Mouse (Mus musculus): ENCODE measurements around the gene Cx3cr1.

Cx3cr1 gene

DNA sequence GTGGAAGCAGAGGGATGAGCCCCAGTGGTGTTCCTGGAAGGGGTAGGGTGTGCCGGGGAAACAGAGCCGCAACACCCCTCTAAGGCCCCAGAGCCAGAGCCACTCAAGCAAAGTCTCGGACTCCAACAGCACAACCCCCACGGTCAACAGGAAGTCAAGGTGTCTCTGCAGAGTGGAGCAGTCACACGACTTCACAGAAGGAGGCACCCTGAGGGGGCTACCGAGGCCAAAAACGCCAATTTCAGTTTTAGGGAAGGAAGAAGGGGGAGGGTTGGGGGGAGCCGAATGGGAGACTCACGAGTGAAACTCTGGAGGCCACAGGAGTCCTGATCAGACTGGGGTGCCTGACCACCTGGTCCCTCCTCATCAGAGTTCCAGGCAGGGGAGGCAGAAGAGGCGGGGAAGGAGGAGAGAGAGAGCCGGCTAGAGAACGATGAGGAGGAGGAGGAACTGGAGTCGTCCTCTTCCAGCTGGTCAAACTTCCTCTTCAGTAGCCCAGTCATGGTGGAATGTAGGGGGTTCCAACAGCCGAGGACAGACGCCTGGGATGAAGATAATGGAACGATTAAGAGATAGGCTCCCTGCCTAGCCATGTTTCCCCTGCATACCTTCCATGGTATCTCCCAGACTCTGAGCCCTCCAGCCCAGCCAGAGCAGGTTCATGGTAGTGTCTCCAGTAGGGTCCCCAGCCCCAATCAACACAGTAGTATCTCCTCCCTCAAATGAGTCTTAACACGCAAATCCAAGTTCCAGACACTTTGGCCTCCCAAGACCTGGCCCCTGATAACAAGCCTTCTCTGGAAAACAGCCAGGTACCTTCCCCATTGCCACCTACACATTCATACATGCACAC is 92.7 kb downstream of the Cx3cr1 start:
- DNase-seq (ENCODE audit: low read depth, low spot score): no peak

DNA sequence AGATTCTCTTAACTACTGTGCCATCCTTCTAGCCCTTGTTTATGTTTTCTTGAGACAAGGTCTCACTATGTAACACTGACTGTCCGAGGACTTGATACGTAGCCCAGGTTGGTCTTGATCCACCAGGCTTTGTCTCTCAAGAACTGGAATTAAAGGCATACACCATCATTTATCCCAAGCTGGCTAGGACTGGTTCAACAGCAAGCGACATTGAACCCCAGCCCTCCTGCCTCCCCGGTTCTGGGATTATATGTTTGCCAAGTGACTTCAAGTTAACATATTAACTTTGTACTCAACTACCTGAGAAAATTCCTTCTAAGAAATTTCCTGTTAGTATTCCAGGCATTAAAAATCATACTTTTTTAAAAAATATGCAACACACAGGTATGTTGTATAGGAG is 94.4 kb downstream of the Cx3cr1 start:
- DNase-seq (ENCODE audit: low read depth, low spot score): no peak

DNA sequence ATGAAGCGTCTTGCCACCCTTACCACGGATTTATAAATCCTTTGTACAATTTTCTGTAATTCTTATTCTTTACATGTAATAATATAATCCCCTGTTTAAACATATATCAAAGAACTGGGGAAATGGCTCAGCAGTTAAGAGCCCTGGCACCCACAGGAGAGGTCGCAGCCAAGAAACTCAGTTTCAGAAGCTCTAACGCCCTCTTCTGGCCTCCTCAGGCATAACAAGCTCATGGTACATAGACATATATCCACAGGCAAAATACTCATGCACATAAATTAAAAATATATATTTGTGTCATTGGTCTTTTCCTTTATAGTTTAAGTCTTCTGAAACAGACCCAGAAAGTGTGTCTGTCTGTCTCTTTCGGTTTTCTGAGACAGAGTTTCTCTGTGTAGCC is 95.1 kb downstream of the Cx3cr1 start:
- no peak for DNase-seq (ENCODE audit: low read depth, low spot score)

DNA sequence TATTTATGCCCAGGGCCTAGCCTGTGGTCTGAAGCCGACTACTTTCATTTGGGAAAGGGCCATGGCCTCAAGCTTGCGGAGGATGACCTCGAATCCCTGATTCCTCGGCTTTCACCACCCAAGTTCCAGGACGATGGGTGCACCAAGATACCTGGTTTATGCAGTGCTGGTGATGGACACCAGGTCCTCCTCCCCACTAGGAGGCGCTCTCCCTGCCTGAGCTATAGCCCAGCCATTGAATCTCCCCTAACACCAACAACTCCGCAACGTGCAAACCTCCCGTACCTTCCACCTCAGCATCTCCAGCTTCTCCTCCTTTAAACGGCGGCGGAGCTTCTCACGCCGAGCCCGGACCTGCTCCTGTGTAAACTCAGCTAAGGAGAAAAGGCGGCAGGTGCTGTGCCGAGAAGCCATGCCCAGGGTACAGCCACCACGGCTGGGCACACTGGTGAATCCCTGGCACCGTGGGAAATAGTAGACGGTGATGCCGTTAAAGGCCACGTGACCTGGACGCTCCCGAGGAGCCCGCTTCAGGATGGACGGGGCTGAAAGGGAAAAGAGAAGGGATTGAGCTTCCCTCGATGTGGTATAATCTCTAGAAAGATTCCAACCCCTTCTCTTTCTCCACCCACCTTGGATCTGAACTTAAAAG is 95.7 kb downstream of the Cx3cr1 start:
- DNase-seq (ENCODE audit: low read depth, low spot score): no peak

DNA sequence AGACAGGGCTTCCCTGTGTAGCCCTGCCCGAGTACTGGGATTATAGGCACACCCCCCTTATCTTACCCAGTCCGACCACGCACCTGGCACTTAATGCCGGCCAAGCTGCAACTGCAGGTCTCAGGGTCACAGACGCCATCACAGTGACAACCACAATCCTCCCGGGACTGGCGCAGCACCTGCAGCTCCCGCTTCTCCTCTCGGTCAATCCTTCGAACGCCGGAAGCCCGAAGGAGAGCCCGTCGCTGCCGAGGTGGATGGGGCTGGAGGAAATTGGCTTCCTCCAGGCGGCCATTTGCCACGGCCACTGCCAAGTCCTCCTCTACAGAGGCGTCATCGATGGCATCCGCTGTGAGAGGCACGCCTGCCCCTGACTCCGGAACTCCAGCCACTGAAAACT is 96.4 kb downstream of the Cx3cr1 start:
- DNase-seq (ENCODE audit: low read depth, low spot score): no peak

DNA sequence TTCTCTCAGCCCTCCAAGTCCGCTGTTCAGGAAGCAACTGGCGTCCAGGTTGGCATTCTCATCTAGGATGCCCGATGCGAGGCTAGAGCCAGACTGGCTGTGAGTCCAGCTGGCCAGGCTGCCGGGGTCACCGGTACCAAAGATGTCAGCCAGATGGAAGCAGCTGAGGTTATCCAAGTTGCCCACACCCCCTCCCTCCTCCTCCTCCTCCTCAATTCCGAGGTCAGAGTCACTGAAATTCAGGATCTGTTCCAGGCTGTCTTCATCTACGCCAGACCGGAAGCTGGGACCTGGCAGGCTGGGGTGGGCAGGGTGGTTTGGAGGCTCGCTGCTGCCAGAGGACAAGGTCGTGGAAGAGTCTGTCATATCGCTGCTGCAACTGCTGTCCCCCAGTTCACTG is 97.1 kb downstream of the Cx3cr1 start:
- no peak for DNase-seq (ENCODE audit: low read depth, low spot score)

DNA sequence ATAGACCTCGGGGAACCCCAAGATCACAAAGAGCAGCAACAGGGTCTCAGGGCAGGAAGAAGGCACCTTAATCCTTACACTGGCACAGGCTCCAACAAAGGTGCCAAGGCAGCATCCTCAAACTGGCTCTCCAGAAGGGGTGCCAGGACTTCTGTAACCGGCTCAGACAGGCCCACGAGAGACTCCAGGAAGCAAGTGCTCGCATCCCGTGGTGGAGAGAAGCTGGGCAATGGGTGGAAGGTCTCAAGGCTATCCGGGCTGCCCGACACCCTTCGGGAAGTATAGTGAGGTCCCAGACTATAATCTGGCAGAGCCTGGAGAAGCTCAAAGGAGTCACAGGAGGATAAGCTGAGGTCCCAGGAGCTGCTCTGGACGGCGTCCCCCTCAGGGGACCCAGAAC is 97.5 kb downstream of the Cx3cr1 start:
- DNase-seq (ENCODE audit: low read depth, low spot score): no peak

DNA sequence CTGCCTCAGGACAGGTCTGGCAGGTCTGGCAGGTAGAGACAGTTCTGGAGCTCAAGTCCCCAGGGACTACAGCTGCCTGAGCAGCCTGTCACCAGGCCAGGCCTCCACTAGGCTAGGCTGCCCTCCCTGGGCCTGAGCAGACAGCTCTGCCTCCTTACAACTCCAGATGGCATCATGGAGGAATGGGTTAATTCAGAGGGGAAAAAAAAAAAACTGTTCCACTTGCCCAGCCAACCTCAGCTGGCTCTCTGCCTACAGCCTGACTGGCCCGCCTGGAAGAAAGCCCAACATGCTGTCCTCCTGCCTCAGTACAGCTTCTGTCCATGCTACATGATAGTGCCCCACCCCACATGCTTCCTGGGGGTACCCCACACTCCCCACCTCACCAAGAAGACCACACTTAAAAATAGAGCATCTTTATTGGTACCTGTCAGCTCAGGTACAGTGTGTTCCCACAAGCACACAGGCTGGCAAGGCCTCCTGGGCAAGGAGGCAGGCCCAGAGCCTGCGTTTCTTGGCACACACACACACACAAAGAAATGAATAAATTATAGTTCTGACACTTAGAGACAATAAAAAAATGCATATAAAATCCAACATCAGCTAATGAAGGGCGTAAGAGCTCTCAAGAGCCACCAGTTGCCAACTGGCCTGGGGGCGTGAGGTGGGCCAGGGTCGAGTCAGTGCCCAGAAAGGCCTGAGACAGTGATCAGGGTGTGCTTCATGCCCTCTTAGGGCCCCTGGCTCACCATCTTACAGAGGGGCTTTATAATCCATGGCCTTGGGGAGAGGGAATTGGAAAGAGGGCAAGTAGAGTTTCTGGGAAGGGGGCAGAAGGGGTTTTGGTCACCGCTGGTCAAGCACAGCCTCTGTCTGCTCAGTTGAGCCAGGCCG is 98.7 kb downstream of the Cx3cr1 start:
- DNase-seq (ENCODE audit: low read depth, low spot score): no peak

DNA sequence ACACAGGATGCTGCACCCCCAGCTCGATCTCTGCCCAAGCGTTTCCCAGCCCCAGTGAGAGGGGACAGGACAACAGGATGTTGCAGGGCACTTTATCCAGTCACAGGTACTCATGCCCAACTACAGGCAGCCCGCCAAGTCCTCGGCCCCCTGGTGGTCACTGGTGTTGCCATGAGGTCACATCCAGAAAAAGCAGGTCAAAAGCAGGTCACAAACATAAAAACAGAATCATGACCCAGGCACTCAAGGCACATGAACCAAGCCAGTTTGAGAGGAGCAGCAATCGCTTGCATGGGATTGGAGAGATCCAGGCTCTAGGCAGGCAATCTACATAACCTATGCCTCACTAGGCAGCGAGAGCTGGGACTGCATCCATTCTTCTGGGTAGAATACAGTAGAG is 99.5 kb downstream of the Cx3cr1 start:
- DNase-seq (ENCODE audit: low read depth, low spot score): no peak

DNA sequence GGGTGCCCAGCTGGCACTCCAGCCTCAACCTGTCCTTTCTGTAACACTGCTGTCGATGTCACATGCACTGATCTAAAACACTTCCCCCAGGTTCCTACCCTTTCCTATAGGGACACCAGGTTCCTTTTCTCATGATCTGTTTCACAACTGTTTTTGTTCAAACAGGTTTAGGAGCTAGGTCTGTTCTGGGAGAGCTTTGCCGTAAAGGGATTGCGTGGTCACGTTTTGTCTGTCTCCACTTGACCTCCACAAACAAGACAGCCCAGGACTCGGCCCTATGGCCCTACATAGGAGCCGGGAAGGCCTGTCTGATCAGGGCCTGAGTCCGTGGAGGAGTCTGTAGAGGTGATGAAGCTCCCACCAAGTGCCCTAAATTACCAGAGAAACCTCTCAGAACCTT is 99.9 kb downstream of the Cx3cr1 start:
- DNase-seq (ENCODE audit: low read depth, low spot score): no peak

DNA sequence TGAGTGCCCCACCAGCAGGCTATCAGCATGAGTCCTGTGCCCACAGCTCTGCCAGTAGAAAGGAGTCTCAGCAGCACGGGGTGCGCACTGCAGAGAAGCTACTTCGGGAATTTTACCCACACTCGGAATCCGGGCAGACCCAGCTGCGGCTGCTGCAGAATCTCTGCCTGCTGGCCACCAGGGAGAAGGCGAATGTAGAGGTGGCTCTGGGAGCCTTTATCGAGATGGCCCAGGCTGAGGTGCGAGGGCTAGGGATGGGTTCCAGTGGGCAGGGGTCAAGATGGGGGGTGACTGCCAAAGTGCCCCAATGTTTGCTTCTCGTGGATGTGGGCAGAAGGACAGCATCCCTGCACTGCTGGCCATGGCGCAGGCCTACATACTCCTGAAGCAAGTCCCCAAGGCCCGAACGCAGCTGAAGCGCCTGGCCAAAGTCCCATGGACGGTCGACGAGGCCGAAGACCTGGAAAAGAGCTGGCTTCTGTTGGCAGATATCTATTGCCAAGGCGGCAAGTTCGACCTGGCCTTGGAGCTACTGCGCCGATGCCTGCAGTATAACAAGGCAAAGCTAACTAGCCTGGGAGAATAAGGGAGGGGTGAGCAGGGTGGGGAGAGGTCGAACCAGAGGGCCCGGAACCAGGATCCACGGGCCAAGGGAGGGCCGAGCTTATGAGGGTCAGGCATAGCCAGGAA is 103.3 kb downstream of the Cx3cr1 start:
- DNase-seq (ENCODE audit: low read depth, low spot score): no peak

DNA sequence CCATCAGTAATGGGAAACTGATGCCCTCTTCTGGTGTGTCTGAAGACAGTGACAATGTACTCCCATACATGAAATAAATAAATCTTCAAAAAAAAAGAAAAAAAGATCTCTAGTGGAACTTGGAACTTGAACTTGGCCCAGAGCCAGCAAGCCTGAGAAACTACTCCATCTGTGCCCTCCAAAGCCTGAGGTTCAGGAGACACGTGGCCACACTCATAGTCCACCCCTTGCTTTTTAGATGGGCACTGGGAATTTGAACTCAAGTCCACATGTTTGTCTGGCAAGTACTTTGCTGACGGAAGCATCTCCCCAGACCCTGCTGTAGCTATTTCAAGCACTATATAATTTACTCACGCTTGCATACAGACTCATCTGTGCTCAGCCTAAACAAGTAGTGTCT is 104.5 kb downstream of the Cx3cr1 start:
- no peak for DNase-seq (ENCODE audit: low read depth, low spot score)

DNA sequence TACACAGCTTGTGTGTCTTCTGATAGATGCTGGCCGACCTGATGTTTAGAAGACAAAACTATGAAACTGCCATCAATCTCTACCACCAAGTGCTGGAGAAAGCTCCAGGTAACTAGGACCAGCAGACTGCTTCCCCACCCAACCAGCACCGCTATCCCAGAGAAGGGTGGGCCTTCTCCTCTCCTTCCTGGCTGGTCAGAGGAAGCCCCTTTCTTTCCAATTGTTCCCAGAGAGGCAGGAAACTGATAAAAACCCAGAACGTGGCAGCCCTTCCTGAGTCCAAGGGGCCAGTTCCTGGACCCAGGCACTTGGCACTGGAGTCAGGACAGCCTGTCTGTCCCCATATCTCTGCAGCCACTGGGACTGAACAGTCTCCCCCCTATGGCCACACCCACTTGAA is 105.5 kb downstream of the Cx3cr1 start:
- no peak for DNase-seq (ENCODE audit: low read depth, low spot score)

DNA sequence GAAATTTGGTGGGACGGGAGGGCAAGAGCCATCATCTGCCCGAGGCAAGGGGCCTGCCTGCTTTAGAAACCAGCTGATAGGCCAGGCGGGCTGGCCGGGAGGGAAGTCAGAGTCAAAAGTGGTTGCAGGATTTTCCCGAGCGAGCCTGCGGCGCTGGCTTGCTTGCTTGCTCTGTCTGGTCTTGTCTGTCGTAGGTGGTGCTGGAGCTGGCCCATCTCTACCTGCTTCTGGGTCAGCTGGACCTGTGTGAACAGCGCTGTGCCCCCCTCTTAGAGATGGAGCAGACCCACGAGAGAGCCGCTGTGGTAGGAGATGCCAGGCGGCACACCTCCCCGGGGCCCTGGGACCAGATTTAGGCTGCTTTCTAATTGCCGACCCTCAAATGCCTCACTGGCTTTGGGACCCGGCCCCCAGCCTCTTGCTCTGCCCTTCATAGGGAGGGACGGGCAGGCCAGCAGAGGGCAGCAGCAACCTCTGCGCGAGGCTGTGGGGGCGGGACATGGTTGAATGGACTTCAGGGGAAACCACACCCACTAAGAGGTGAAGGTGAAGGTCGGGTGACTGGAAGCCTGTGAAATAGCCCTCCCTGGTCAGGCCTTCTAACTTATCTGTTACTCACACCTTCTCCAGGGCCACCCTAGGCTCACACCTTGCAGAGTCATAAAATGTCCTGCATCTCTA is 106.6 kb downstream of the Cx3cr1 start:
- no peak for DNase-seq (ENCODE audit: low read depth, low spot score)

DNA sequence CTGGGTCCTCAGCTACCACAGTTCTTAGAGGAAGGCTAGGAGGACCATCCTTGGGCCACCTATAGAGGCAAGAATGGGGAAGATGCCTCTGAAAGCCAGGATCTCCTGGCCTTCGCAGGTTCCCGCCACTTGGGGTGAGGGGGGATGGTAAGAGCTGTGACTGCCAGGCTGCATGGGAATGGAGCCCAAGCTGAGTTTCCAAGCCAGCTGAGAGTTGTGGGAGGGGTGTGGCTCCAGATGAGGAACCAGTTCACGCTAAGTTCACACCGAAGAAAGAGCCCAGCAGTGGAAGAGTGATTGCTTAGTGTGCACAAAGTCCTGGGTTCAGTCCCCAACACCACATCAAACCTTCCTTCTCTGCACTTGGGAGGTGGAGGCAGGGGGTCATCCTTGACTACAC is 107.5 kb downstream of the Cx3cr1 start:
- no peak for DNase-seq (ENCODE audit: low read depth, low spot score)

DNA sequence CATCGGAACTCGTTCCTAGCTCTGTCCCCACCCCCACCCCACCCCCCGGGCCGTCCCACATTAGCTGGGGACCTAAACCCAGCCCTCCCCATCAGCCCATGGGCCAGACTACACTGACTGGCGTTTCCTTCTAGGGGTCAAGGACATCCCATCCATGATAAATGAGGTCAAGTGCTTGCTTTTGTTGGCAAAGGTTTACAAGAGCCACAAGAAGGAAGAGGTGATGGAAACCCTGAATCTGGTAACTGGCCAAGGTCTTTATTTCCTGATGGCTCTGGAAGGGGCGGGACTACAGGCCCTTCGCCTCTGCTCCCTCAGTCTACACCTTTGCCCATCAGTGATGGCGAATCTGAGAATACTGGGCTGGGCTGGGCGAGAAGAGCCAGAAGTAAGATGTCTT is 110.8 kb downstream of the Cx3cr1 start:
- no peak for DNase-seq (ENCODE audit: low read depth, low spot score)

DNA sequence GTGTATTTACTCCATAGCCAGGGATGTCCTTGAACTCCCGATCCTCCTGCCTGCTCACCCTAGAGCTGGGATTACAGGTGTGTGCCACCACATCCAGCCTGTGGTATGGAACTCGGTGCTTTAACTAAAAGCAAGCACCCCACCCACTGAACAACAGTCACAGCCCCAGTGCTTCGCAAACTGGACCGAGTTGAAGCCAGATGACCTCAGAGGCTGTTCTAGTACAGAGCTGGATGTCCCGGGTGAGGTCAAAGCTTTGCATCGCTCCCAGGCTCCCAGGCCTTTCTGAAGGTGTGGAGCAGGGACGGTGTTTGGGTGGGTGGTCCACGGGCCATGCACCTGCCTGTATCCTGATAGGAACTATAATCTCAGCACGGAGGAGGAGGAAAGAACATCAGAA is 118.3 kb downstream of the Cx3cr1 start:
- DNase-seq (ENCODE audit: low read depth, low spot score): no peak

DNA sequence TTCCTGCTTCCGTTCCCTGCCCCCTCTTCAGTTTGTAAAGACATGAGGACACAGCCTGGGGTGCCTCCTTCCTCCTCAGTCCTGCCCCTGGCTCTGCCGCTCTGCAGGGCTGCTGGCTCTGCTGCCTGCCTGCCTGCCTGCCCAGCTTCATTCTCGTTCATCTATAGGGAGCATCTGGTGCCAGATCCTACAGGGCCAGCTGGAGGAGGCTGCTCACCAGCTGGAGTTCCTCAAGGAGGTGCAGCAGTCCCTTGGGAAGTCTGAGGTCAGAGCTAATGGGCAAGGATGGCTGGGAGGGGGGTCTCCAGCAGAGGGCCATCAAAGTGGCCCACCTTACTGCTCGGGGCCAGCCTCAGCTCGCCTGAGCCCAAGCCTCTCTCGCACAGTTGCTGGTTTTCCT is 119.2 kb downstream of the Cx3cr1 start:
- no peak for DNase-seq (ENCODE audit: low read depth, low spot score)

DNA sequence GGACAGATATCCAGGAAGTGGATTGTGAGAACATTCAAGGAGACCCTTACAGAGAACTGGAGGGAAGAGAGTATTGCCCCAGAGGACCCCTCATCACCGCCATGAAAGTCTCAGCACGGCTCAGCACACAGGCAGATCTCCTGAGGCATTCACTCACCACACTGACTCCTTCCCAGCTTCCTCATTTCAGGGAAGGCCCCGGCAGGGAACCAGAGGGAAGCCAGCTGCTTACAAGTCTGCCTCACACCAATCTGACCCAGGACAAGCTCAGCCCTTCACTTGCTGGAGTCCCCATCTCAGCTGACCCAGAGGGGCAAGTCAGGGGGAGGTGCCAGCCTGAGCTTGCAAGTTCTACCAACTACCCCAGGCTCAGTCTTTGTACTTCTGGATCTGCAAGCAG is 120.9 kb downstream of the Cx3cr1 start:
- DNase-seq (ENCODE audit: low read depth, low spot score): no peak

DNA sequence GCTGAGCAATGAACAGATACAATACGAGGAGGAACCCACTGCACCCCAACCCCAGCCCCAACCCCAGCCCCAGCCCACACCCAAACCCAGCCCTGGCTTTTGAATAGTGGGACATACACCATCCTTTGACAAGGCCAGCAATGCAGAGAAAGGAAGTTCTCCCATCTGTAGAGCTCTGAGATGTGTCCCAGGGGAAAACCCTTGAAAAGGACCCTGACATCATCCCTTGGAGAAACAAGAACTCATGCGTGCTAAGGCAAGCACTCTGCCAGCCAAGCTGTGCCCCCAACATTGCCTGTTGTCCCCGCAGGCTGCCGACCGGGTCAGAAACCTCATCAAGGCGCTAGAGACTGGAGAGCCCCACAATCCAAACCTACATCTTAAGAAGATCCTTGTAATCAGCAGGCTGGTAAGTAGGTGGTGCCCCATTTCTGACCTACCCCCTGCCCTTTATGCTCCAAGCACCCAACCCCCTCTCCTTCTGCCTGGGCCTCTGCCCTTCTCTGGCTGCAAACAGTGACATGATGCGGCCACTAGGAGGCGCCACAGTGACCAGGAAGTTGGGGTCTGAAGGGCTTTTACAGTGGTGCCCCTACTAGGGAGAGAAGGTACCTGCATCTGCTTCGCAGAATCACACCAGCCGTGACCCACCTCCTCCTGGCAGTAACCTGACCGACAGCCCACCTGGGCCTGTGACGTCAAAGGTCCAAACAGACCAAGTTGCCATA is 124.3 kb downstream of the Cx3cr1 start:
- no peak for DNase-seq (ENCODE audit: low read depth, low spot score)

DNA sequence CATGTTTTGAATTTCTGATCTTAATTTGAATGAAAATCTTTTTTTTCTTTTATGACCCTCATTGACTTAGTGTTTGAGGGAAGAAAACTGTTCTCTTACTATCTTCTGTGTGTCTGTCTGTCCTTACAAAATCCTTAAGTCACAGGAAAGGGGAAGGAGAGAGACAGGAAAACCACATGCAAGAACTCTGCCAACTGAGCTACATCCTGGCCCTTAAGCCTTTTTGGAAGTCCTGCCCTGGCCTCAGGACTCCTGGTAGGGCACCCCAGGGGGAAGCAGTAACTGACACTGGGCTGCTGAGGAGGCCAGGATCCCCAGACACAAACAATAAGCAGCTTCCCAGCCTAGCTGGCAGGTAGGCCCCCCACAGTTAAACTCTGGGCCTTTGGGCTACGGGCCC is 126.4 kb downstream of the Cx3cr1 start:
- DNase-seq (ENCODE audit: low read depth, low spot score): no peak
